Comparison of ENCODE assay signal across 10 mouse cellular contexts in the genomic region with DNA sequence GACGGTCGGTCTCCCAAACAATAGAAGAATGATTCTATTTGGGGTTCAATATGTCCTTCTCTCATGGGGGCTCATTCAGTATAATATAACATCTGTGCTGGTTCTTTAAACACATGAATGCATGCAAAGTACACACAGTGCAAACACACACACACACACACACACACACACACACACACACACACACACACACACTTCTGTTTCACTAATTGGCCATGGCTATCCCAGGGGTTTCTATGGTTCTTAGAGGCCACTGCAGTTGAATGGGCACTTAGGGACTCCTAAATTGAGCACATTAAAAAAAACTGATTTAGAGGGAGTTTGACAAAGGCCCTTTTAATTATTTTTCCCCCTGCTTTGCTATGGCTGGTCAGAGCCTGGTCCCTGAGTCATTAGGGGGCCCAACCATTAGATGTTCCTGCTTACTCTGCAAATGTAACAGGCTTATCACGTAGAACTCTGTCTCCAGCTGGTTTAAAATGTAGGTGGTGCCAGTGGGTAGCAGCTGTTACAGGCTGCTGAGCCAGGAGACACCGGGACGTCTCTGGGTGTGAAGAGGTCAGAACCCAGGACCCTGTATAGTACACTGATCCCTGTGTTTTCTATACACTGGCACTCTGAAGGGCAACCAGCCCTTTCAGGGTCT.
DNase-seq lines count a peak whose midpoint lies in the region; ATAC-seq and TF ChIP-seq lines count a peak whose summit lies in the region.
"Had no signal": no experiment of that assay in that cellular context is flagged by ENCODE, and none has a peak within 500 bp of the region (broad histone marks: within the 10 kb centered on the region; RNA-seq: fewer than 3 reads in every experiment).

No protein-coding gene starts in this region.

- peak overlapping the region; percentile 35; the same call in 1 of the 2 replicates for H3K4me2 ChIP-seq in intestine, postnatal 0 days (replicated peaks; ENCODE audit: low read depth)
- H3K4me2 ChIP-seq in neural tube, embryonic 12.5 days (replicated peaks), result peak overlapping the region; percentile 36; the same call in 1 of the 2 replicates
- H3K4me2 ChIP-seq: kidney, embryonic 15.5 days had no signal

- H3K9ac ChIP-seq in intestine, postnatal 0 days (ENCODE audit: low read depth, low read length), result no peak overlapping the region
- no peak overlapping the region for H3K9ac ChIP-seq in neural tube, embryonic 12.5 days
- H3K9ac ChIP-seq: kidney, embryonic 15.5 days had no signal

- peak; percentile 72 for ATAC-seq in intestine, postnatal 0 days
- peak; percentile 92 for ATAC-seq in neural tube, embryonic 12.5 days (ENCODE audit: low FRiP score, low read depth)

- peaks cover 48% of the 10 kb centered on the region for H3K4me1 ChIP-seq in forebrain, embryonic 10.5 days
- H3K4me1 ChIP-seq in intestine, postnatal 0 days (replicated peaks; ENCODE audit: control insufficient read depth, insufficient read depth, low read length), result 0 out of 2 replicates have a peak, but pooled peaks cover 7% of the 10 kb centered on the region
- H3K4me1 ChIP-seq in neural tube, embryonic 12.5 days, result peaks cover 26% of the 10 kb centered on the region

- H3K27ac ChIP-seq in forebrain, embryonic 10.5 days, result peak overlapping the region; percentile 78
- H3K27ac ChIP-seq in intestine, postnatal 0 days (ENCODE audit: low read depth, low read length), result peak overlapping the region; percentile 15; the same call in 1 of the 2 replicates
- 0 out of 2 replicates have a peak overlapping the region, but pooled peaks have one; percentile 42 for H3K27ac ChIP-seq in neural tube, embryonic 12.5 days
- H3K27ac ChIP-seq: kidney, embryonic 15.5 days had no signal

- peak; percentile 25 to 50 for DNase-seq in layer of hippocampus, postnatal 10 days (ENCODE audit: low spot score in 2 of 2)
- DNase-seq in layer of hippocampus, adult 9-11 months, result no peak
- peak; percentile 70 for DNase-seq in forebrain, embryonic 10.5 days (ENCODE audit: extremely low spot score, low spot score)
- no peak for DNase-seq in c-Kit-positive CD71-positive TER-119-positive erythroid progenitor cells, embryonic 14.5 days (ENCODE audit: low spot score)
- DNase-seq in cerebellum, postnatal 4 days (ENCODE audit: low spot score in 2 of 2), result no peak
- DNase-seq in urinary bladder, postnatal 10 days (ENCODE audit: low spot score), result no peak
- DNase-seq: cerebellum, adult 9-11 months had no signal

- 24% methylated on average over 5 of the region's 5 CpGs for WGBS in forebrain, embryonic 10.5 days
- 20% methylated on average over 5 of the region's 5 CpGs for WGBS in intestine, postnatal 0 days
- 13% methylated on average over 5 of the region's 5 CpGs for WGBS in neural tube, embryonic 12.5 days

- no peaks in the 10 kb centered on the region for H3K9me3 ChIP-seq in forebrain, embryonic 10.5 days
- H3K9me3 ChIP-seq in intestine, postnatal 0 days (ENCODE audit: control insufficient read depth), result no peaks in the 10 kb centered on the region
- no peaks in the 10 kb centered on the region for H3K9me3 ChIP-seq in neural tube, embryonic 12.5 days
- H3K9me3 ChIP-seq: kidney, embryonic 15.5 days had no signal

- no peaks in the 10 kb centered on the region for H3K36me3 ChIP-seq in forebrain, embryonic 10.5 days (replicated peaks)
- H3K36me3 ChIP-seq in intestine, postnatal 0 days (ENCODE audit: control insufficient read depth, insufficient read depth), result no peaks in the 10 kb centered on the region
- H3K36me3 ChIP-seq in neural tube, embryonic 12.5 days, result no peaks in the 10 kb centered on the region
- H3K36me3 ChIP-seq: kidney, embryonic 15.5 days had no signal

- peak; percentile 42; the same call in 1 of the 2 replicates for TF ChIP-seq CTCF in intestine, postnatal 0 days (IDR thresholded peaks at IDR 0.05; ENCODE audit: low read depth)

- H3K27me3 ChIP-seq in forebrain, embryonic 10.5 days (ENCODE audit: poor library complexity, severe bottlenecking), result no peaks in the 10 kb centered on the region
- no peaks in the 10 kb centered on the region for H3K27me3 ChIP-seq in intestine, postnatal 0 days (replicated peaks; ENCODE audit: control insufficient read depth, insufficient read depth, low read length)
- H3K27me3 ChIP-seq in neural tube, embryonic 12.5 days (replicated peaks), result no peaks in the 10 kb centered on the region
- H3K27me3 ChIP-seq: kidney, embryonic 15.5 days had no signal

- peak overlapping the region; percentile 14; the same call in 1 of the 2 replicates for H3K4me3 ChIP-seq in forebrain, embryonic 10.5 days
- H3K4me3 ChIP-seq in intestine, postnatal 0 days (ENCODE audit: low read depth, low read length), result no peak overlapping the region
- no peak overlapping the region for H3K4me3 ChIP-seq in neural tube, embryonic 12.5 days
- H3K4me3 ChIP-seq: kidney, embryonic 15.5 days had no signal

Comparison
In these comparisons a context has a peak if more than half of its experiments do, and no peak if none do; other contexts are left out.
1. DNase-seq: peak in layer of hippocampus, postnatal 10 days (2 of 2) and forebrain, embryonic 10.5 days (single experiment); none in layer of hippocampus, adult 9-11 months (single experiment), c-Kit-positive CD71-positive TER-119-positive erythroid progenitor cells, embryonic 14.5 days (single experiment), cerebellum, postnatal 4 days (0 of 2) and urinary bladder, postnatal 10 days (single experiment).
2. H3K27ac ChIP-seq: peak in every context shown above with its lines; median percentile 78 in forebrain, embryonic 10.5 days; 42 in neural tube, embryonic 12.5 days; 15 in intestine, postnatal 0 days.